Mouse (Mus musculus): Measurements from ENCODE around the gene Krtap13-1. TPM values are rescaled to one million over a fixed set of nuclear protein-coding genes. Genes with fewer than 3 reads are reported as not detected.
A peak's percentile ranks its signal among the peaks of the same experiment; 100 is the strongest.

Gene Krtap13-1
- not detected in 2 replicates for polyA plus RNA-seq (2015; fragmentation: Nextera tagmentation; extraction: Ambion mirVana)

DNA sequence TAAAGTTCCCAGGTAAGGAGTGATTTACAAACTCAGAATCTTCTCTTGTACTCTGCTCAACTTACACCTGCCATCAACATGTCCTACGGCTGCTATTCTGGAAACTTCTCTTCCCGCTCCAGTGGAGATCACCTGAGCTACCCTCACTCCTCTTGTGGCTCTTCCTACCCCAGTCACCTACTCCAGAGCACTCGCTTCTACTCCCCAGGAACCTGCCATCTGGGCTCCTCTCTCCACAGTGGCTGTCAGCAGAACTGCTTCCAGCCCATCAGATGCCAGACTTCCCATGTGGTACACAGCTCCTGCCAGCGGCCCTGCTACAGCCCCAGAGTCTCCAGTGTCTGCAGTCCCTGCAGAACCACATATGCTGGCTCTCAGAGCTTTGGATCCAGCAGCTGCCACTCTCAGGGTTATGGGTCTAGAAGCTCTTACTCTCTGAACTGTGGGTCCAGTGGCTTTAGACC, at the start of gene Krtap13-1:
TSS of gene Krtap13-1 (plus strand) at position 51 of the 464 bp plus-strand sequence.
- 82% methylated on average over 4 of the region's 4 CpGs for WGBS
- no peak within 1 kb of the TSS for H3K27ac ChIP-seq
- no peaks in the 10 kb centered on the region for H3K4me1 ChIP-seq
- no peak within 1 kb of the TSS for H3K4me2 ChIP-seq
- no peaks in the 10 kb centered on the region for H3K36me3 ChIP-seq (ENCODE audit: poor library complexity, severe bottlenecking)
- H3K27me3 ChIP-seq, result no peaks in the 10 kb centered on the region
- no peak within 1 kb of the TSS for H3K4me3 ChIP-seq
- ATAC-seq, result peak; percentile 45; the same call in 1 of the 2 replicates
- H3K9ac ChIP-seq, result no peak within 1 kb of the TSS
- no peaks in the 10 kb centered on the region for H3K9me3 ChIP-seq (replicated peaks)

DNA sequence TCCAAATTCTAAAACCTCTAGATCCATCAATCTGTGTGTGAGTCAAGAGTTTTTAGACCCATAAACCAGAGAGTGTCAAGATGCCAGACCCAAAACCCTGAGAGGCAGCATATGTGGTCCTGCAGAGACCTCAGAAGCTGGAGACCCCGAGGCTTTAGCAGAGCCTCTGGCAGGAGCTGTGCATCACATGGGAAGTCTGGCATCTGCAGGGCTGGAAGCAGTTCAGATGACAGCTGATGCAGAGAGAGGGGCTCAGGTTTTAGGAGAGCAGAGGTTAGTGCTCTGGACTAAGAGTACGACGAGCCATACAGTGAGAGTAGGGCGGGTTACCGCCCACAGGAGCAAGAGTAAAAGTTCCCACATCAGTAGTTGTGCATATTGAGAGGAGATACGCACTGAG, 49.6 kb upstream of the Krtap13-1 start:
- no peak overlapping the region for H3K27ac ChIP-seq
- H3K4me1 ChIP-seq, result 0 out of 2 replicates have a peak, but pooled peaks cover 3% of the 10 kb centered on the region
- H3K9me3 ChIP-seq (replicated peaks), result no peaks in the 10 kb centered on the region
- H3K36me3 ChIP-seq (ENCODE audit: poor library complexity, severe bottlenecking), result no peaks in the 10 kb centered on the region
- H3K4me3 ChIP-seq, result no peak overlapping the region
- no peak for ATAC-seq
- no peak overlapping the region for H3K9ac ChIP-seq
- no peak overlapping the region for H3K4me2 ChIP-seq
- no peaks in the 10 kb centered on the region for H3K27me3 ChIP-seq
- WGBS, result 91% methylated on average over 6 of the region's 6 CpGs

DNA sequence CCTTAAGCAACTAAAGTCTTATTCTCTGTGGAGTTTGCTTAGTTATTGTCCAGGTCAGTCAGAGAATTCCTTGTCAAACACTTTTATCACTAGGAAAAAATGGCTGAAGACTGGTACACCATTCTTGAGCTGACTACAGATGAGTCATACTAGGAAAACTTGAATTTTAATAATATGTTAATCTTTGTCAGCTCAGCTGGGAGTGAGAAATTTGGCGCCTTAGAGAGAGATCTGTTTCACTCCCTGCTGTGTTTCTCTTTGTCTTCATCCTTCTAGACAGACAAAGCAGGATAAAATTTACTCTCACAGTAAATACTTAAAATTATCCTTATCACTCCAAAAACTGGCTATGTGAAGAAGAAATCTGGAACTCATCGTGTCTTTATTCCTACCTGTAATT, 47.4 kb upstream of the Krtap13-1 start:
- WGBS, result 30% methylated on average over 2 of the region's 2 CpGs
- no peak overlapping the region for H3K4me2 ChIP-seq
- no peak overlapping the region for H3K4me3 ChIP-seq
- H3K27me3 ChIP-seq, result no peaks in the 10 kb centered on the region
- H3K4me1 ChIP-seq, result 0 out of 2 replicates have a peak, but pooled peaks cover 3% of the 10 kb centered on the region
- no peak overlapping the region for H3K9ac ChIP-seq
- no peak overlapping the region for H3K27ac ChIP-seq
- no peaks in the 10 kb centered on the region for H3K9me3 ChIP-seq (replicated peaks)
- H3K36me3 ChIP-seq (ENCODE audit: poor library complexity, severe bottlenecking), result no peaks in the 10 kb centered on the region
- peak; percentile 87 for ATAC-seq

DNA sequence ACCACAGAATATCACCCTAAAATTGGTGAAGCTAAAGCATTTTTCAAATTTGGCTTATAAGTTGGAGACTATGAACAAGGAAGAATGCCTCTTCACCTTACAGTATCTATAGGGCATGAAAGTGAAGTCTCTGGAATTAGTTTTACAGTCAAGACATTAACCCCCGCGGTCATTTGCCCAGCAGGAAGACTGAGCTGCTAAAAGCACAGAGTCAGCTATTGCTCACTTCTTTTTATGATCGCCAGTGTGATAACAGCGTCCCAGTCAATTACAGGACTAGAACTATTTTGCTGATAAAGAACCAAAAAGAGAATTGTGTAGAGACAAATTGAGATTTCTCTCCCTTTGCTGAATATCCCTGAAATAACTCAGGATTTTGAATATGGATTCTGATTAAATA, 32.4 kb upstream of the Krtap13-1 start:
- 89% methylated on average over 4 of the region's 4 CpGs for WGBS
- no peak for ATAC-seq

DNA sequence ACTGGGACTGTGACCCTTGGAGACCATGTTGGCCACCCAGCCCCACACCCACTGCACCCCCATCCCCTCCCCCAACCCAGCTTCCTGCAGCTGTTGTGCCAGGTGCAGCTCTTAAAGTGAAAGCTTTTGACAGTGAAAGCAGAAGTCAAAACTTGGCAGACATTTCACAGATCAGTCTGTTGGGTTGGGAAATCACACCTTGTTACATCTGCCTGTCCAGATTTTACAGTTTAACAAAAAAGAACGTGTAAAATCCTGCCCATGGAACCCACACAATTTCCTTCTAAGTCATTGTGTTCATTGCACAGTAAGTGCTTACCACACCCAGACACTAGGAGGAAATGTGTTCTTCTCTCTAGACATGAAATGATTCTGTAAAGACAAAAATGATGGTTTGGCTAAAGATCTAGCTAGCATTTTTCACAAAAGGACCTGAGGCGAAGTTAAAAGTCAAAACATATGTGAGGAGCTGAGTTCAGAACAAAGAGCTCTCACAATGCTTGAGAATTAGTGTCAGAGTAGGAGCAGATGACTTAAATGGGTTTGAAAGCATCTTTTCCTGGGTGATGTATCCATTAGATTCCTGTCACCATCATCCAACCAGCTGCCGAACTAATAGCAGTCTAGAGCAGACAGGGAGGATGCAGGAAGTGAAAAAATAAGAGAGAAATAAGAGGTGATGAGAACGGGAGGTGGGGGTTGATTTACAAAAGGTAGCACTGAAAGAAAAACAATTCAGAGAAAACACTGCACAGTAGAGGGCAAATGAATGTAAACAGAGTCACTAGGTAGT, 27.4 kb upstream of the Krtap13-1 start:
- H3K4me3 ChIP-seq, result no peak overlapping the region
- H3K9me3 ChIP-seq (replicated peaks), result no peaks in the 10 kb centered on the region
- H3K36me3 ChIP-seq (ENCODE audit: poor library complexity, severe bottlenecking), result no peaks in the 10 kb centered on the region
- H3K9ac ChIP-seq, result no peak overlapping the region
- H3K27ac ChIP-seq, result no peak overlapping the region
- H3K4me1 ChIP-seq, result peaks cover 5% of the 10 kb centered on the region; the same call in 1 of the 2 replicates
- no peak overlapping the region for H3K4me2 ChIP-seq
- H3K27me3 ChIP-seq, result no peaks in the 10 kb centered on the region
- ATAC-seq, result peak; percentile 33
- WGBS, result 61% methylated on average over 4 of the region's 4 CpGs

More for the DNA sequence above, 32.4 kb upstream of the Krtap13-1 start:
- no peaks in the 10 kb centered on the region for H3K36me3 ChIP-seq (ENCODE audit: poor library complexity, severe bottlenecking)
- H3K9me3 ChIP-seq (replicated peaks), result no peaks in the 10 kb centered on the region
- no peak overlapping the region for H3K4me3 ChIP-seq
- no peak overlapping the region for H3K9ac ChIP-seq
- H3K27ac ChIP-seq, result no peak overlapping the region
- H3K4me2 ChIP-seq, result no peak overlapping the region
- H3K27me3 ChIP-seq, result no peaks in the 10 kb centered on the region
- H3K4me1 ChIP-seq, result peaks cover 4% of the 10 kb centered on the region; the same call in 1 of the 2 replicates

- H3K36me3 ChIP-seq (ENCODE audit: poor library complexity, severe bottlenecking), result no peaks in the 10 kb centered on the region
- H3K27ac ChIP-seq, result no peak within 1 kb of the TSS
- H3K27me3 ChIP-seq, result no peaks in the 10 kb centered on the region
- no peak within 1 kb of the TSS for H3K4me2 ChIP-seq
- H3K4me3 ChIP-seq, result no peak within 1 kb of the TSS
- no peaks in the 10 kb centered on the region for H3K4me1 ChIP-seq
- WGBS, result 96% methylated on average over 10 of the region's 10 CpGs
- no peak within 1 kb of the TSS for H3K9ac ChIP-seq
- no peaks in the 10 kb centered on the region for H3K9me3 ChIP-seq (replicated peaks)
- no peak for ATAC-seq
Measured at GRCm38 (mm10) chr16:88707496-88708012, 21.1 kb upstream of the Krtap13-1 start, which contains the start of gene 2310061N02Rik. Gene 2310061N02Rik (minus strand): TSS chr16:88707962.

DNA sequence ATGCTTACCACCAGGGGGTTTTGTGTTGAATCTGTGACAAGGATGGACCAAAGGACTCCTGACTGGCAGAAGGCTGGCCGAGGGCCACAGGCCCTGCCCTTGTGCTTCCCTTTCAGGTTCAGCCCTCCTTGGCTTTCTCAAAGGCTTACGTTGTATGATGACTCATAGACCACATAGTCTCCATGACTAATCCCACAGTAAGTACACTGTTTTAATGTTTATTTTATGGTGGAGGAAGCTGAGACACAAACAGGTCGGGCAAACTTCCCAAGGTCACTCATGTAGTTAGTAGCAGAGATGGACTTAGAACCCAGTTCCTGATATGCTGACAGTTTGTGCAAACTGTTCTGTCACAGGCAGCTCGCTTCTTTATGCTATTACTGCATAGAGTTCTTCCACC, 17.9 kb upstream of the Krtap13-1 start:
- Histone ChIP-seq H3K9me3 (replicated peaks) (no peaks in the 10 kb centered on the region), H3K4me2 (no peak overlapping the region), H3K4me3 (no peak overlapping the region), H3K4me1 (no peaks in the 10 kb centered on the region), H3K27me3 (no peaks in the 10 kb centered on the region), H3K36me3 (ENCODE audit: poor library complexity, severe bottlenecking) (no peaks in the 10 kb centered on the region), H3K9ac (no peak overlapping the region), H3K27ac (no peak overlapping the region)
- ATAC-seq, result no peak
- WGBS, result 84% methylated on average over 4 of the region's 4 CpGs

DNA sequence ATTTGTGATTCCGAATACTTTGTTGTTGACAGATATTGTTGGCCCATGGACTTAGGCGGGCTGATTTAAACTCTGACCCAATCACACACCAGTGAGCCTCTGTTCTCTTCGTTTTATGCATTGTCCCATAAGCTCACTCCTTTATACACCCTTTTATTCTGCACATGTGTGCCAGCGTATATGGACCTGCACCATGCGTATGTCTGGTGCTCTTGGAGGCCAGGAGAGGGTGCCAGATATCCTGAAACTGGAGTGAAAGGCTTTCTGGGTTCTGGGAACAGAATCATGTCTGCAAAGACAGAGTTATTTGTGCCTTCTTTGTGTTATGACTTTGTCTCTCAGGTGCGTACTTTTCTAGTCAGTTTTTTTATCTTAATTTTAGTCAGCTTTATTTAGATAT, 17.4 kb upstream of the Krtap13-1 start:
- H3K4me3 ChIP-seq, result no peak overlapping the region
- no peak overlapping the region for H3K27ac ChIP-seq
- no peaks in the 10 kb centered on the region for H3K4me1 ChIP-seq
- 80% methylated on average over 6 of the region's 6 CpGs for WGBS
- H3K27me3 ChIP-seq, result no peaks in the 10 kb centered on the region
- no peaks in the 10 kb centered on the region for H3K36me3 ChIP-seq (ENCODE audit: poor library complexity, severe bottlenecking)
- no peaks in the 10 kb centered on the region for H3K9me3 ChIP-seq (replicated peaks)
- H3K4me2 ChIP-seq, result no peak overlapping the region
- no peak for ATAC-seq
- H3K9ac ChIP-seq, result no peak overlapping the region

GRCm38 (mm10) chr16:88716549-88716948, 12.1 kb upstream of the Krtap13-1 start:
- Histone ChIP-seq H3K9ac (no peak overlapping the region), H3K27ac (no peak overlapping the region), H3K4me1 (no peaks in the 10 kb centered on the region), H3K36me3 (ENCODE audit: poor library complexity, severe bottlenecking) (no peaks in the 10 kb centered on the region), H3K27me3 (no peaks in the 10 kb centered on the region), H3K4me2 (no peak overlapping the region), H3K4me3 (no peak overlapping the region), H3K9me3 (replicated peaks) (no peaks in the 10 kb centered on the region; the same call in 1 of the 2 replicates)
- no peak for ATAC-seq

GRCm38 (mm10) chr16:88720031-88720430, 8.6 kb upstream of the Krtap13-1 start:
- no peak for ATAC-seq
- Histone ChIP-seq H3K4me1 (no peaks in the 10 kb centered on the region), H3K4me3 (no peak overlapping the region), H3K27ac (no peak overlapping the region), H3K9me3 (replicated peaks) (no peaks in the 10 kb centered on the region; the same call in 1 of the 2 replicates), H3K36me3 (ENCODE audit: poor library complexity, severe bottlenecking) (no peaks in the 10 kb centered on the region), H3K9ac (no peak overlapping the region), H3K27me3 (no peaks in the 10 kb centered on the region), H3K4me2 (no peak overlapping the region)
- 17% methylated on average over 1 of the region's 1 CpGs for WGBS

GRCm38 (mm10) chr16:88735391-88735790, 6.7 kb downstream of the Krtap13-1 start:
- ATAC-seq, result no peak
- H3K27me3 ChIP-seq, result no peaks in the 10 kb centered on the region
- no peaks in the 10 kb centered on the region for H3K9me3 ChIP-seq (replicated peaks)
- 64% methylated on average over 2 of the region's 2 CpGs for WGBS
- H3K4me1 ChIP-seq, result no peaks in the 10 kb centered on the region
- no peak overlapping the region for H3K4me3 ChIP-seq
- H3K27ac ChIP-seq, result no peak overlapping the region
- H3K9ac ChIP-seq, result no peak overlapping the region
- no peaks in the 10 kb centered on the region for H3K36me3 ChIP-seq (ENCODE audit: poor library complexity, severe bottlenecking)
- H3K4me2 ChIP-seq, result no peak overlapping the region

DNA sequence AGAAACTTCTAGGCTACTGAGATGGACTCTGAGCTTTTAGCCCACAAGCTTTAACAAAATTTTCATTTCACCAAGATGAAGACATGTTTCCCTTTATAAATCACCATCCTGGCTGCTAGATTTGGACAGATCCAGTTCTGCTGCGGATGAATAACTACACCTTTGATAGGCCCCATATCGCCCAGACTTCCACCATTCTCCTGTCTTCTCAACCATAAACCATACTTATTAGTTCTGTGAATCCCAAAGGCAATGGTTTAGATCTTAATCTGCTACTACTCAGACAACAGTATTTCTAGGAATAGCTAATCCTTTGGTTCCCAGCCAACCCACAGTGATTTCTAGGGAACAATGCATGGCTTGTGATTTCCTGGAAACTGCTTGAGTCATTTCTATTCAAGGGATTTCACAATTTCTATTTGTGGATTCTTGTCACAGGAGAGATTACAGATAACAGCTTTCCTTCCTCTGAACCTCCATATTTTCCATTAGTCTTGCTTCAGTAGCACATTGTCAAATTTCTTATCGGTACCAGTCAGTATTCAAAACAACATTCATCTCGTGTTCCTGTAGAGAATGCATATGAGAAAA, 16.2 kb downstream of the Krtap13-1 start:
- no peak overlapping the region for H3K27ac ChIP-seq
- ATAC-seq, result no peak
- H3K4me1 ChIP-seq, result no peaks in the 10 kb centered on the region
- no peaks in the 10 kb centered on the region for H3K36me3 ChIP-seq (ENCODE audit: poor library complexity, severe bottlenecking)
- H3K27me3 ChIP-seq, result no peaks in the 10 kb centered on the region
- 79% methylated on average over 4 of the region's 4 CpGs for WGBS
- no peak overlapping the region for H3K4me2 ChIP-seq
- H3K9ac ChIP-seq, result no peak overlapping the region
- H3K4me3 ChIP-seq, result no peak overlapping the region
- no peaks in the 10 kb centered on the region for H3K9me3 ChIP-seq (replicated peaks)
